Mouse (Mus musculus): Measurements from ENCODE around the gene Ncoa3.

- TF ChIP-seq HCFC1 (IDR thresholded peaks at IDR 0.05; ENCODE audit: borderline replicate concordance, insufficient read depth, low read length) (no peak), MAFK (IDR thresholded peaks at IDR 0.05; ENCODE audit: insufficient read depth, low read depth, low read length) (no peak), ZC3H11A (IDR thresholded peaks at IDR 0.05; ENCODE audit: borderline replicate concordance, low read depth, low read length) (no peak), ZNF384 (IDR thresholded peaks at IDR 0.05; ENCODE audit: low read depth, low read length) (no peak)
These were observed 118.8 kb downstream of the Ncoa3 start for GRCm38 (mm10) chr2:166111238-166111637.

Measured in ES-E14 (cell line).